Mouse (Mus musculus): Measurements from ENCODE around the gene Dcdc2c.

DNA sequence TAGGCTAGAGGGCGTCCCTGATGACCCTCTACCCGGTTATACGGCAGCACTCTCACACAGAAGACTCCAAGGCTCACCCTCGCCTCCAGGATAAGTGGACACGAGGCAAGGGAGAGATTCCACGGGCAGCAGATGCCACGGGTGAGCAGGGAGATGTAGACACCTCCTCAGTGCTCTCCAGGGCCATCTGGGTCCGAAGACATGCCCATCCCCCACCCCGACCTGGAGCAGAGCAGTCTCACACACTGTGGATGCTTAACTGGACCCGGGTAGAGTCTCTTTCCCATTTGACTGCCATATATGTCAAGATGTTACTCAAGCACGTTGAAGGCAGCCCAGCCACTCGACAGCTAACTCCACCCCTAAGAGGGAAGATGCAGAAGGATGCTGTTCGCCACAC is 38.2 kb upstream of the Dcdc2c start:
- TF ChIP-seq CTCF (IDR thresholded peaks at IDR 0.05; ENCODE audit: low read depth, low read length) = no peak
- no peak for TF ChIP-seq POLR2A (IDR thresholded peaks at IDR 0.05; ENCODE audit: borderline replicate concordance, low read depth, low read length)

All from bone marrow macrophage, adult 2 months (primary cell).